Mouse (Mus musculus) urinary bladder, postnatal 36 days (tissue): ENCODE measurements around the gene Iqcc.

Experiments
- DNase-seq, 2 experiments: peaks; one replicate each; pipeline ENCODE4 v3.0.0; 2022; ENCODE audit warnings: low spot score in 2 of 2, mixed read lengths in 1 of 2

The Iqcc gene

GRCm38 (mm10) chr4:129622120-129622802 lies 3.4 kb upstream of the Iqcc start:
- no peak for DNase-seq

GRCm38 (mm10) chr4:129621283-129621841 lies 2.5 kb upstream of the Iqcc start:
- peak in 1 of 2 experiments; percentile 43 for DNase-seq

- no peak for DNase-seq
These were observed 1.8 kb upstream of the Iqcc start for GRCm38 (mm10) chr4:129620419-129621282.

- DNase-seq: no peak
These were observed 868 bp downstream of the Iqcc start for GRCm38 (mm10) chr4:129618031-129618430.

- DNase-seq: no peak
These were observed 1.7 kb downstream of the Iqcc start for GRCm38 (mm10) chr4:129617121-129617641.

- no peak for DNase-seq
These were observed 2.3 kb downstream of the Iqcc start for GRCm38 (mm10) chr4:129616631-129617030.

GRCm38 (mm10) chr4:129615801-129616290 lies 3.1 kb downstream of the Iqcc start:
- no peak for DNase-seq

- DNase-seq: no peak
These were observed 4.8 kb downstream of the Iqcc start, which contains the start of gene Dcdc2b for GRCm38 (mm10) chr4:129614093-129614492. Gene Dcdc2b, minus strand, starts transcription at chr4:129614257.

- DNase-seq: no peak
These were observed 8.4 kb downstream of the Iqcc start for GRCm38 (mm10) chr4:129610472-129610871.

GRCm38 (mm10) chr4:129610026-129610425 lies 8.9 kb downstream of the Iqcc start:
- no peak for DNase-seq

GRCm38 (mm10) chr4:129609139-129609631 lies 9.7 kb downstream of the Iqcc start:
- DNase-seq: no peak

- DNase-seq: peak; percentile 67 to 76
These were observed 10.4 kb downstream of the Iqcc start for GRCm38 (mm10) chr4:129608426-129609025.

GRCm38 (mm10) chr4:129600233-129601158 lies 18.4 kb downstream of the Iqcc start, which contains the start of the genes Eif3i and Tmem234:
Gene Eif3i, minus strand, starts transcription at chr4:129600648.
Gene Tmem234, plus strand, starts transcription at chr4:129600668.
- DNase-seq: peak; percentile 72 to 86

GRCm38 (mm10) chr4:129588865-129589264 lies 30.0 kb downstream of the Iqcc start:
- no peak for DNase-seq

GRCm38 (mm10) chr4:129586943-129587342 lies 32.0 kb downstream of the Iqcc start:
- no peak for DNase-seq

GRCm38 (mm10) chr4:129585773-129586172 lies 33.1 kb downstream of the Iqcc start:
- no peak for DNase-seq

- DNase-seq: peak; percentile 79 to 84
These were observed 33.9 kb downstream of the Iqcc start for GRCm38 (mm10) chr4:129584884-129585608.

GRCm38 (mm10) chr4:129584370-129584769 lies 34.5 kb downstream of the Iqcc start:
- DNase-seq: no peak

GRCm38 (mm10) chr4:129582251-129582650 lies 36.6 kb downstream of the Iqcc start:
- DNase-seq: no peak

GRCm38 (mm10) chr4:129580347-129580746 lies 38.6 kb downstream of the Iqcc start:
- DNase-seq: no peak
